Mouse (Mus musculus): Measurements from ENCODE around the gene Ppp1r35.

DNA sequence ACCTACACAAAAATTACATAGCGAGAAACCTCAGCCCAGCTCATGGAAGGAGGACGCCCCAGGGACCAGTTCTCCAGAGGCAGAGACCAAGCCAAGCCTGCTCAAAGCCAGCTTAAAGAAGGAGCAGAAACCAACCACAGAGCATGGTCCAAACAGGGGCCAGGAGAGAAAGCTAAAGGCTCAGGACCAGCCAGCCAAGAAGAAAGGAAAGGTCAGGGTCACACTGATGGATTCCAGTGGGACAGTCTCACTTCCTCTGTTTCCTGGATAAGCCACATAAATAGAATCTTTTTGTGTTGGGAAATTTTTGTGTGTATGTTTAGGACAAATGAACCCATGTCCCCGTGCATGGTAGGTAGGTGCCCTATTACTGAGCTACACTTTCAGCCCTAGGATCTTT, 18.0 kb downstream of the Ppp1r35 start:
- TF ChIP-seq POLR2A (IDR thresholded peaks at IDR 0.05; ENCODE audit: extremely low read depth, insufficient read depth, low read length) (no peak), CTCF (IDR thresholded peaks at IDR 0.05; ENCODE audit: low read depth, low read length) (no peak)
